Mouse (Mus musculus) heart, postnatal 14 days (tissue): ENCODE measurements at regions not wholly inside any gene's neighbourhood (a gene's known extent, or its start where the extent isn't known, plus 50 kb on each side); places are given as distances from the start of the nearest gene placed in this dataset.

Experiments used
- DNase-seq, 2 experiments: peaks; one replicate each; pipeline ENCODE4 v3.0.0; 2021 to 2022
- intact Hi-C: fragments of 180-260 bp; cut with DNase I; formaldehyde crosslinking; loops from one replicate; pipeline ENCODE4 v1.15.1; 2025

DNA sequence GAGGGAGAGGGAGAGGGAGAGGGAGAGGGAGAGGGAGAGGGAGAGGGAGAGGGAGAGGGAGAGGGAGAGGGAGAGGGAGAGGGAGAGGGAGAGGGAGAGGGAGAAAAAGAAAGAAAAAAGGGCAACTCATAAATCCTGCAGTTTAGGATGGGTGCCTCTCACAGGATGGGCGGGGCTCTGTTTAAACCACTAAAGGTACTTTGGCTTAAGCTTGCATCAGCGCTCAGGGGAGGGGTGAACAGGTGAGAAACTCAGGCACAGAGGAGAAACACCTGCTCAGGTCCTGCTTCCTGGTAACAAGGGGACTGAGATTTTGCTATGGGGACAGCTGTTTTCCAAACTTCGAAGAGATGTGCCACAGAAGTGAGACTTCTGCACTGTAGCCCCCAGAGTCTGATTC is 83.5 kb downstream of the Ackr3 start:
- no peak for DNase-seq
- intact Hi-C loops, result no loop called here

DNA sequence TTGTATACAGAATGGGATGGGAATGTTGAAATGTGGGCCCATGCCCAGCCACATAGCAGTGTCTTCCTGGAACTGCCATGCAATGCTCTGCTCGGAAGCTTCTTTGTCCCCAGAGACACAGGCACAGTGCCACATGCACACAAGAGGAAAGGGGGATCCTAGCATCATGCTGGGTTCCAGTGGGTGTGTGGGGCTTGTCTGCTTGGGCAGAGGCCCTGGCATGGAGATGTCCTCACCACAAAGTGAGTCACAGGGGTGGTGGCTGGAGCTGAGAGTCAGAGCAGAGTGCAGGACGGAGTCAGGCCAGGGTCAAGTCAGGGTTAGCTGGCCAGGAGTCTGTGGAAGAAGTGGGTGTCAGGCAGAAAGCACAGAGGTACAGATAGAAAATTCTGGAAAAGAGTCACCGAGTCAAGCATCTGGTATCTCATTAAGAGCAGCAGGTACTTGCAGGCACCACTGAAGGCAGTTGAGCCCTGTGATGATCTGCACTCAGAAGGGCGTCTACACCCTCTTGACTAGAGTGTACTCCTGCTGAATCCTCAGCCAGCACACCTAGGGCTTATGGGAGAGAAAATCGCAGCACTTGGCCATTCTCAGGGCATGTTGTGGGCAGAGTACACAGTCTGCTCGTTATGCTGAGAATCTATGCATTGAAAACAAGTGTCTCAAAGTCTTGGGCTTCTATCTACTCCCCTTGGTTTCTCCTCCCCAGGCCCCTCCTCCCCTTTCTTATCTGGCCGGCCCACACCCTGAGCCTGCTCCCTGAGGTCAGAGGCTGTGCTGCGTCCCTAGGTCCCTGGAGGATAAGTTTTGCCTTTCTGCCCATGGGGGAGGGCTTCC is 85.3 kb downstream of the Ackr3 start:
- peak; percentile 26 to 28 for DNase-seq
- intact Hi-C loops, result no loop called here

DNA sequence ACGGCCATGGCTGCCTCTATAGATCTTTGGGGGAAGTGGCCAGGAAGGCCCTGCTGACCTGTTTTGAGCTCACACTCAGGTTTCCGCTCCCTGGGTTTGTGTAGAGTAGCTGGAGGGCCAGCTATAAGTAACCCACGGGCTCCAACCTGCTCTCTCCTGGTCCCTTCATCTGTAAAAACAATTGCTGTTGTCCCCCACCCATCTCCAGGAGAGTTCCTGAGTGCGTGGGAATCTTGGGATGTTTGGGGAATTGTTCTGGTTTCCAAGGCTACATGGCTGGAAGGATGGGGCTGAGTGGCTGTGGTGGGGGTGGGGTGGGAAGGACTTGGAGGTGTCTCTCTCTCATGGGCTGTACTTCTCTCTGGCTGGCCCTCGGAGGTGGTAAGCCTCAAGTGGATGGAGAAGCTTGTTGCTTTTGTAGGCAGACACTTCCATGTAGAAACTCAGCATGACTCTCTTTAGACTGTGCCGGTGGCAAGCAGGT is 86.0 kb downstream of the Ackr3 start:
- DNase-seq, result peak in 1 of 2 experiments; percentile 22
- intact Hi-C loops, result no loop called here

DNA sequence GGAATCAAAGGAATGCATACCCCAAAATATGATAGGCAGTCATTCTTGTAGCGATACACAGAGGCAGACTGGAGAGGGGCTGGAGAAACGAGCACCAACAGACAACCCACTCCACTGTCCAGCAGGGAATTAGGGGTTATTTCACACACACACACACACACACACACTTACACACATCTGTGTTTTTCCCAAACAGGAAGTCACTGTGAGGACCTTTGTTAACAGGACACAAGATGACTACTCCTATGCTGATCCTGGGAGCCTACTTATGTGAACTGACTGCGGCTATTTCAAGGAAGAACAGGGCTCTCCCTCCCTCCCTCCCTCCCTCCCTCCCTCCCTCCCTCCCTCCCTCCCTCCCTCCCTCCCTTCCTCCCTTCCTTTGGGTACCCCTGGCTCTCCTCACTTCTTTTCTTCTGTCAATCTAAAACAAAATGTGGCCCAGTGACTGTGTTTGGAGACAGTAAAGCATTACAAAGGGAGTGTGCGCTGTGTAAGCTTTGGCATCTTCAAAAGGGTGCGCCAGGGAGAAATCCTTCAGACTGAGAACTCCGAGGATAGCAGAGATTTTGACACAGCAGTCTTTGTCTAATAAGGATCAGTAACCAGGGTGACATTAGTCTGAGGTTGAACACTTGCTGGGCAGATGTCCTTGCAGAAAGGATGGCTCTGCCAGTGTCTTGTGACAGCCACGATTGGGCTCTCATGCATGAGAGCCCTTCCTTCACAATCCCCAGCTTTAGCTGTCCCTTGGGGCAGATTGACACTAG is 86.8 kb downstream of the Ackr3 start:
- no peak for DNase-seq
- intact Hi-C loops, result no loop called here

DNA sequence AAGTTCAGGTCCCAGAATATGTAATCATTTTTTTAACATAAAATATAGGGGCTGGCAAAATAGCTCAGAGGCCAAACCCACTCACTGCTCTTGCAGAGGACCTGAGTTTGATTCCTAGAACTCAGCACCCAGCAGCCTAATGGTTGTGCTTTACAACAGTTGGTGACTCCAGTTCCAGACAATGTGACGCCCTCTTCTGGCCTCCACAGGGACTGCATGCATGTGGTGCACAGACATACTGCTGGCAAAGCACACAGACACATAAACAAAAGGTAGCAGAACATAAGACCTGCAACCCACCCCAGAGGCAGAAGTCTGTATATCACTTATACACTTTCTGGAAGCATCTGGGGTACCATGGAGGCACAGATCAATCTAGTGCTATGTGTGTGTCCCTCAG is 87.5 kb downstream of the Ackr3 start:
- DNase-seq, result no peak
- intact Hi-C loops, result no loop called here

DNA sequence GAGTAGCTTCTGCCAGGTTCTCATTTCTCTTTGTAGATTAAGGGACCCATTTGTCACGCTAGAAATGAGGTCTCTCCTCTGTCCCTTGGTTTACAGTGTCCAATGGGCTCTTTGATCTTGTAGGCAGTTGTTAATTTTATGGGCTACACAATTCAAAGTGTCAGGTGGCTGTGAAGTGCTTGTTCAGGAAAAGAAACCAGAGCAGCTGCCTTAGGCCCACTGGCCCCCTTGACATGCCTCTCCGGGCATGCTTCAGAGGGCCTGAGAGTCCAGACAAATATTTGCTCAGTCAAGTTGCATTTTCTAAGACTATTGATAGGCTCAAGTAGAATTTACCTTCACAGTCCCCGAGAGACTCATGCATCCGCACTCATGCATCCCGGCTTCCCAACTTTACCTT is 94.0 kb downstream of the Ackr3 start:
- DNase-seq, result no peak
- intact Hi-C loops, result no loop called here

DNA sequence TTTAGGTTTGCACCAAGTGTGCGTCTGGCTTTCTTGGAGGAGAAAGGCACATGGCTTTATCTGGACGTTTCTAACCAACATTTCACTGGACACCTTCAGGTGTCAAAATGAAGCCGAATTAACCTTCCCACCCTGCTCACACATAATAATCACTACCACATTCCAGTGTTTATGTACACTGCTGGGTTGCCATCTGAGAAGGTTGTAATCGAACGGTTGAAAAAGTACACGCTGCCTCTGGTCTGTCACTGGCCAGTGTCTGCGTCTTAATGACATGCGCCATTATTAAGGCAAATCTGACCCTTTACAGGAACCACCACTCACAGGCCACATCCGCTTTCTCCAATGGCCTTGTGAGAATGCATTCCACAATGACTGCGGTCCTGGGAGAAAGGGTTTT is 96.4 kb downstream of the Ackr3 start:
- intact Hi-C loops, result no loop called here

DNA sequence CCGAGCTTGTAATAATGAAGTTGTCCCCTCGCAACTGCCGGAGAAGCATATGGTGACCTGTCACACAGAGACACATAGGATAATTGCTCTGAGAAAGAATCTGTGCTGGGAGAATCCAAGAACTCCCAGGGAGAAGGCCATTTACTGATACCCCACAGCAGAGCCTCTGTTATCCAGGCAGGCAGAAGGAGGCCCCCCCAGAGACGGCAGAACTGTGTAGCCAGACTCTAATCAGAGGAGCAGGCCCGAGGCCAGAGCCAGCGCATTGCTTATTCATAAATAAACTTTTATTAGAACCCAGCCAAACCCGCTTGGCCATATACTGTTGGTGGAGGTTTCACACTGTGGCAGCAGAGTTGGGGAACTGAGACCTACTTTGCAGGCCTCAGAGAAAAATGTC is 100.6 kb downstream of the Ackr3 start:
- intact Hi-C loops, result no loop called here
- no peak for DNase-seq

More for the DNA sequence above, 96.4 kb downstream of the Ackr3 start:
- DNase-seq, result no peak

DNA sequence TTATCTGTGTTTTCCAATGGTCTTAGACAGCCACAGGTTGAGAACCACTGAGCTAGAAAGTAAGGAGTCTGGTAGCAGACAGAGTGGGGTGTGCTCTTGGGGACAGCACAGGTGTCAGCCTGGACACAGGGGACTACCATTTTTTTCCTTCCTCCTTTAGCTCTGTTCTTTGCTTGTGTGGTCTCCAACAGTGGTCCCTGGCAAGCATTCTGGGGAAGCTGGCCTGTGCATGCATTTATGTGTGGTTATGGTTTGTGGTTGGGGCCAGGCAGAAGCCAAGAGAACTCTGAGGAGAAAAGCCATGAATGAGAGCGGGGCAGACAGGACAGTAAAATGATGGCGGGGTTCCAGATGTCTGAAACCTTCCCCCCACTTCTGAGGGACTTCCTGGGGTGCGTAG is 107.2 kb downstream of the Ackr3 start:
- intact Hi-C loops, result no loop called here
- no peak for DNase-seq

DNA sequence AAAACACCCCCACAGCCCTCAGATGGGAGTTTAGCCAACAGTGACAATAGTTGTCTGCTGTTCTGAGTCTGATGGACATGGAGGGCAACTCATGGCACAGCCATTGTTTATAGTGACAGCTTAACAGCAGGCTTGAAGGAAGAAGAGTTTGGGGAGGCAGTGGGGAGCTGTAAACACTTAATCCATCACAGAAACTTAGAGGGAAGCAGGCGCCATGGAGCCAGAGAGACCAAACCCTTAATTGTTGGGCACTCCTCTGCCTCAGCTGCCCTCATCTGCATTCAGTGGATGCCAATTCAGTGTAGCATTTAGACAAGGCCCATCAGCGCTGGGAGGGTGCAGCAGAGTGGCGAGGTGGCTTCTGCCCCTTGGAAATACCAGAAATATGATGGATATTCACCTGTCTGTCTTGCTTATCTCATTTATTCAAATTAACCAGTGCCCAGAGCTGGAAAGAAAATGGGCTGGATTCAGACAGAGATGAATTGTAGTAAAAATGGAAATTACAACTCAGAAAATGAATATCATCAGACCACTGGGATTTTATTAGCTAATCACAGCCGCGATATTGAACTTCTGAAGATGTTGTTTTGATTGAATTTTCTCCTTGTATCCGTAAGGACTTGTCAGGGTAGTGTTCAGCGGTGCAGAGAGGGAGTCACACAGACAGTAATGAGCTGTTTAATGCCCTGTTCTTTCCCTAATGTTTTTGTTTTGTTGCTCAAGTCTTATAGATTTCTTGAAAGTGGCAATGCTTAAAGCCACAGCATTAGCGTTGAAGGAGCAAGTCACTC is 108.1 kb downstream of the Ackr3 start:
- intact Hi-C loops, result no loop called here
- DNase-seq, result no peak

DNA sequence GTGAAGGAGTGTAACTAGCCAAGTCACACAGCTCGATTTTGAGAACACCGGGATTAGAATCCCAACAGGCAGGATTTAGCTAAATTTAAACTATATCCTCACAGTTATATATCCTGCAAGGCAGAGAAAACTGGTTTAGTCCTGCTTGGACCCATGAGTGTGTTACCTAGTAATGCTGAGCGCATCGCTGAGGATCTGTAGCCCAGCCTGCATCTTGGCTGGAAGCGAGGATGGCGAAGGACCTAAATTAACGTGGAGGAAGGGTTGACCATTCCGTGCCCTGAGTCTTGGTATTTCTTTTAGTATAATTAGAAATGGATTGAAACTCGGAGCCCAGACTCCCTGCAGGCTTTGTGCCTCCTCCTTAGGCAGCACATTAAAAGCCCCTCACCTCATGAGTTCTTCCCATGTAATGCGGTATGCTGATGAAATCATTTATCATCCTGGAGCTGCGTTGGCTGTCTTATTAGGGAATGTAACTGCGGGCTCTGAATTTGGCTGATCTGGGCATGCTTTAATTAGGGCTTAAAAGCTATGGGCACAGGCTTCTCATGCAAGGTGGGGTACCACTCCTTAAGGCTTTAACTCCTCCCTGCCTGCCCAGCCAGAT is 110.1 kb downstream of the Ackr3 start:
- intact Hi-C loops, result no loop called here
- DNase-seq, result no peak

DNA sequence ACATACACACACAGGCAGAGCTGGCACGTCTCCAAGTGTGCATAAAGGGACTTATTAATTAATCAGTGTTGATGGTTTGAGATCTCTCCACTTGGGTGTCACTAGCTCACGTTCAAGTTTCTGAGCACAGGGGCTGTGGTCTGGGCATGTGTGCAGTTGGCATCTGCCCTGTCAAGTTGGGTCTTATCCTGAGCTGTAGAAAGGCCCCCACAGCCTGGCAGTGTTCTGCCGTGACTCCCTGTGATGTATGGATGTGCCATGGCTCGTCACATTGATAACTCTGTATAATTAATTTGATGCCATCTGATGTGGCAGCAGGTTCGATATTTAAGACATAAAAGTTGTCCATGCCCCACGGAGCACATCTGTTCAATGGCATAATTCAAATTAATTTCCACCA is 114.1 kb downstream of the Ackr3 start:
- intact Hi-C loops, result no loop called here
- DNase-seq, result no peak

DNA sequence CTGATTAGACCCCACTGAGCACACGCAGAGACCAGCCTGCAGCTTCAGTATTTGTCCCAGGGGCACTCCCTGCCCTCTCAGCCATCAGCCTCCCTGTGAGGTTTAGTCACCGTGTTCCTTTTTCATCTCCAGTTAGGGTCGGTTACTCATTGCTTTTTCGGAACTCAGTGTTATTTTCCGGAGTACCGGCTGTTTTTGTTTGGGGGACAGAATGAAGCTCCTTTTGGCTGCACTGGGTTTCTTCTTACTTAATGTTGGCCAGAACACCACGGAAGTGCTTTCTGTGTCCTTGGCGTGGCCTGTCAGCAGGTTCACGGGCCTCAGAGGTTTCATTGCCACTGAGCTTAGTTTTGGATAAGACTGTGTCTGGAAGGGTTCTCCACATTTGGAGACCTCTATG is 114.7 kb downstream of the Ackr3 start:
- intact Hi-C loops, result no loop called here
- no peak for DNase-seq

DNA sequence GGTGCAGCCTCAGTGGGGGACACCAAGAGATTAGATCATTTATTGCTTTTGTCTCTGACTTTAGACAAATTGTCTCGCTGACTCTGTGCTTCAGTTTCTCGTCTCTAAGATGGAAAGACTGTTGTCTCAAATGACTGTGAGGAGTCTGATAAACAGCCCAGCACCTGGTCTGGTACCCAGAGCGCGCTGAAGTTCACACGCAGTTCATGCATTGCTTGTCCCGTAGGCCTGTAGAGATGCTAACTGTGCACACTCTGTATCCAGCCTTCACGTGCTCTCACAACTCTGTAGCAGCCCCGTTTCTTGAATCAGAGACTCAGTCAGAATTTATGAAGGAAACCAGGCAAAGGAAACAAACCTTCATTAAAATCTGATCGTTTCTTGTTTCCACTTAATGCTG is 116.7 kb downstream of the Ackr3 start:
- intact Hi-C loops, result no loop called here
- DNase-seq, result no peak

DNA sequence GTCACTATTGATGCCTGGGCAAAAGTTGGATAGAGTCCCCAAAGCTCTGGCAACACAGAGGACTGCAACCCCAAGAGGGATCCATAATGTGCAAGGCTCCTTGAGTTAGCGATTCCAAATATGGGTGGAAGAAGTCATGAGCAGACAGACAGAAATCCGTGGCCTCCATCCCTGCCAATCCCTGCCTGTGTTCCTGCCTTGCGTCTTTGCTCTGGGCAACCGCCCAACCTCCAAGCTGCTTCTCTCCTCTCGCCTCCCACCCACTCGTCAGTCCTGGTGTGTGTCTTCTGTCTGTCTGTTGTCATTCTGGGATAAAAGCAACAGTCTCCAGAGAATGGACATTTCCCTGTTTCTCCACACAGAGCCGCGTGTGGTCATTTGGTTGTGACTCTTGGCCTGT is 117.7 kb downstream of the Ackr3 start:
- intact Hi-C loops, result no loop called here
- peak in 1 of 2 experiments; percentile 18 for DNase-seq

DNA sequence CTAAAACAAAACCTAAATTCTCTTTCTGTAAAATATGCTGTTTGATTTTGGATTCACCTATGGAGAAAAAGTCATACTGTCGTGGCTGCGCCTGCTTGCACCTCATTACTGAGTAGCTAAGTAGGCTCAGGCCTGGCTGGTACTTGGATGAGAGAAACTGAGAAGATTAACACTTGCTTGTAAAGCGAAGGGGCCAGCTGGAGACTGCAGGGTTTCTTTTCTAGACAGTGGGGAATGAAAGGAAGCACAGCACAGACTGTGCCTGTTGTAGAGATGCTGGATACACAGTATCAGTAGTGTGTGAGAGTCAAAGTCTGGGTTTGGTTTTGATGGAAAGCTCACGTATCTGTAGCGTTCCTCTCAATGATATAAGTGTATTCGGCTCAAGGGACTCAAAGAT is 123.5 kb downstream of the Ackr3 start:
- intact Hi-C loops, result no loop called here
- DNase-seq, result no peak

DNA sequence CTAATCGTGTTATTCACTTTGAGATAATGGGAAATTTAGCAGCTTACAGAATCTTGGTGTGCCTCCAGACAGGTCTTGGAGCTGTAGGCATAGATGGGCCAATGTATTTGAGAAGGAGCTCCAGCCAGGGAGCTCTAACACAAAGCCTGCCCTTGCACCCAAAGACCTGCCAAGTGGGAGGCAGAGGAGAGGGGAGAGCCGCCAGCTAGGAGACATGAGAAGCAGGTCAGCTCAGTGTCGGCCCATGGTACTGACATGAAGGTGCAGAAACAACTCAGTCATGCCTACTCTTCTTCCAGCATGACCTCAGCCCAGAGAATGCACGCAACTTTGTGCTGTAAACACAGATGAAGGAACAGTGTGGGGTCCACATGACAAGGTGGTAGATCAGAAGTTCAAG is 128.8 kb downstream of the Ackr3 start:
- DNase-seq, result no peak
- intact Hi-C loops, result no loop called here

DNA sequence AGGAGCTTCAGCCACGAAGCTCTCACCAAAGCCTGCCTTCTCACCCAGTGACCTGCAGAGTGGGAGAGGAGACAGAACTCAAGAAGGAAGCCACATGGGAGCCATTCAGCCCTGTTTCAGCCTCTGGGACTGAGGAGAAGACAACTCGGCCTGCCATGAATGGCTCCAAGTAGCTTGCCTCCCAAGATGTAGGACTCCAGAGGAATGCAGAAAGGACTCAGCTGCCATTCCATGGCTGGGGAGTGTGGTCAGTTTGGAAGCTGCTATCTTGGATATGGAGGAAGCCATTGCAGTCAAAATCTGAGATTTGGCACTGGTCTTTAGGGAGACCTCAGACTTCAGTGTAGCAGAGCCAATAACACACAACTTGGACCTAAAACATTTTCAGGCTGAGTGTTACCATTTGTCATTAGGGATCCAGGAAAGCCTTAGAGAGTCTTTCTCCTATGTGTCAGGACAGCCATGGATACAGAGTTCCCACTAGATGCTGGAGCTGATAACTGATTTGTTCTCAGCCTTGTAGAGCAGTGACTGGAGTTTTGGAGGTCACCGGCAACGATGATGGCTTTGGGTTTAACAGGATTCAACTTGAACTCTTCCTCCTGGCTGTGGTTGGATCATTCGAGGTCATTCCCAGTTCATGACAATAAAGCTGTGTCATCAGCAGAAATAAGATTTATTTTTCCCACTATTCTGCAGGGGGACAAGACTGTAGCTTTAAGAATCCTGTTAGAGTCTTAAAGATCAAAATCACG is 130.1 kb downstream of the Ackr3 start:
- intact Hi-C loops, result no loop called here
- DNase-seq, result peak; percentile 15 to 29

DNA sequence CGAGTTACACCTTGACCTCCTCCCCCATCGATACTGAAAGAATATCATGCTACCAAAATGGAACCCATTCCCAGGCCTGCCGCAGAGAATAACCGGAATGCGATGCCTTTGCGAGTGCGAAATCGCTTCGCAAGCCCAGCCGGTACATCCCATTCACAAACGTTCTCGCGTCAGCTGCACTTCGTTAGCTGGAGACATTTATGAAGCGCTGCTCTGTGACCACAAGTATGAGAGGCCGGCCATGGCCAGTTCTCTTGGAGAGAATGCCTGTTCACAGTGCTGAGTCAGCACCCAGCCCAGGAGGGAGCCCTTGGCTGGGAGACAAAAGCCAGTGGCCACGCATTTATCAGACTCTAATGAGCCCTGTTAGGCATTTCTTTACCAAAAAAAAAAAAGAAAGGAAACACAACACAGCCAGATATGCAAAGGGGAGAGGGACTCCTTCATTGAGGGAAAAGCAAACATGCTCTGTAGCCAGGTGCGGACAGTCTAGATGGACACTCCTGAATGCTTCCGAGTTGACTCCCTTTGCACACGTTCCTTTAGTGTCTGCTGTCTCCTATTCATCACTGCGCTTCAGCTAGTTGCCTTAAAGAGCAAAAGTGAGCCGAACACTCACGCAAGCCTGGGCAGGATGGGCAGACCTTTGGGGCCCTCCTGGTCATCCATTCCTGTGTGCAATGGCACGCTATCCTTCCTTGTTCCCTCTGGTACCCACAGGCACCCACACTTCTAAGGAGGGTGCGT is 131.4 kb downstream of the Ackr3 start:
- intact Hi-C loops, result no loop called here
- DNase-seq, result peak; percentile 46 to 47
